ENCODE assay signal across 26 mouse cellular contexts in genomic region chr1:172540283-172540820, GRCm38 (mm10). TPM values are rescaled to one million over a fixed set of nuclear protein-coding genes. Genes with fewer than 3 reads are reported as not detected.
A peak's percentile ranks its signal among the peaks of the same experiment; 100 is the strongest.
DNase-seq lines count a peak whose midpoint lies in the region; ATAC-seq and TF ChIP-seq lines count a peak whose summit lies in the region.
"Had no signal": no experiment of that assay in that cellular context is flagged by ENCODE, and none has a peak within 500 bp of the region (broad histone marks: within the 10 kb centered on the region; RNA-seq: fewer than 3 reads in every experiment).

No protein-coding gene starts in this region.

- H3K9ac ChIP-seq in hindbrain, embryonic 13.5 days = no peak overlapping the region
- no peak overlapping the region for H3K9ac ChIP-seq in hindbrain, embryonic 11.5 days (ENCODE audit: low read depth, low read length)
- no peak overlapping the region for H3K9ac ChIP-seq in forebrain, embryonic 14.5 days (ENCODE audit: low read length)
- no peak overlapping the region for H3K9ac ChIP-seq in hindbrain, postnatal 0 days (replicated peaks; ENCODE audit: low read length)
- peak overlapping the region; percentile 54 for H3K9ac ChIP-seq in midbrain, embryonic 16.5 days (ENCODE audit: low read depth, low read length)
- H3K9ac ChIP-seq: embryonic facial prominence, embryonic 12.5 days; limb, embryonic 15.5 days; liver, embryonic 15.5 days had no signal

- no peak overlapping the region for H3K4me2 ChIP-seq in hindbrain, embryonic 13.5 days
- no peak overlapping the region for H3K4me2 ChIP-seq in hindbrain, embryonic 11.5 days (replicated peaks; ENCODE audit: low read depth, low read length)
- no peak overlapping the region for H3K4me2 ChIP-seq in forebrain, embryonic 14.5 days (ENCODE audit: low read length)
- H3K4me2 ChIP-seq in hindbrain, postnatal 0 days (ENCODE audit: low read depth, low read length) = no peak overlapping the region
- peak overlapping the region; percentile 4; the same call in 1 of the 2 replicates for H3K4me2 ChIP-seq in midbrain, embryonic 16.5 days (ENCODE audit: low read length)
- H3K4me2 ChIP-seq: embryonic facial prominence, embryonic 12.5 days; limb, embryonic 15.5 days; liver, embryonic 15.5 days had no signal

- H3K4me3 ChIP-seq in hindbrain, embryonic 13.5 days = no peak overlapping the region
- no peak overlapping the region for H3K4me3 ChIP-seq in hindbrain, embryonic 11.5 days (ENCODE audit: low read depth, low read length)
- no peak overlapping the region for H3K4me3 ChIP-seq in forebrain, embryonic 14.5 days (ENCODE audit: low read depth, low read length)
- no peak overlapping the region for H3K4me3 ChIP-seq in hindbrain, postnatal 0 days (ENCODE audit: low read length)
- no peak overlapping the region for H3K4me3 ChIP-seq in midbrain, embryonic 16.5 days (ENCODE audit: low read depth, low read length)
- H3K4me3 ChIP-seq: embryonic facial prominence, embryonic 12.5 days; limb, embryonic 15.5 days; liver, embryonic 15.5 days; myocyte had no signal

- ATAC-seq in hindbrain, embryonic 13.5 days (ENCODE audit: low FRiP score) = no peak
- no peak for ATAC-seq in hindbrain, embryonic 11.5 days (ENCODE audit: low FRiP score)
- peak; percentile 30; the same call in 1 of the 2 replicates for ATAC-seq in forebrain, embryonic 14.5 days
- ATAC-seq in hindbrain, postnatal 0 days = peak; percentile 45; the same call in 1 of the 2 replicates
- ATAC-seq in midbrain, embryonic 16.5 days = peak; percentile 59
- no peak for ATAC-seq in monocyte, adult 5-6 weeks (replicated peaks; ENCODE audit: insufficient number of reproducible peaks, low FRiP score, low TSS enrichment, poor library complexity, severe bottlenecking)
- ATAC-seq: intestine, postnatal 0 days had no signal

- peak overlapping the region; percentile 36; the same call in 1 of the 2 replicates for H3K27ac ChIP-seq in hindbrain, embryonic 13.5 days
- H3K27ac ChIP-seq in hindbrain, embryonic 11.5 days (ENCODE audit: low read depth, low read length) = no peak overlapping the region
- peak overlapping the region; percentile 53; the same call in 1 of the 2 replicates for H3K27ac ChIP-seq in forebrain, embryonic 14.5 days (ENCODE audit: low read depth, low read length)
- peak overlapping the region; percentile 65 for H3K27ac ChIP-seq in hindbrain, postnatal 0 days
- H3K27ac ChIP-seq in midbrain, embryonic 16.5 days (ENCODE audit: low read length) = peak overlapping the region; percentile 73
- H3K27ac ChIP-seq: embryonic facial prominence, embryonic 12.5 days; kidney, postnatal 0 days; limb, embryonic 15.5 days; liver, embryonic 15.5 days had no signal

- H3K9me3 ChIP-seq in hindbrain, embryonic 13.5 days = no peaks in the 10 kb centered on the region
- no peaks in the 10 kb centered on the region for H3K9me3 ChIP-seq in hindbrain, embryonic 11.5 days (ENCODE audit: control insufficient read depth, low read length)
- no peaks in the 10 kb centered on the region for H3K9me3 ChIP-seq in forebrain, embryonic 14.5 days (replicated peaks; ENCODE audit: control insufficient read depth, low read length)
- H3K9me3 ChIP-seq in hindbrain, postnatal 0 days (ENCODE audit: low read length) = no peaks in the 10 kb centered on the region
- no peaks in the 10 kb centered on the region for H3K9me3 ChIP-seq in midbrain, embryonic 16.5 days (replicated peaks; ENCODE audit: control insufficient read depth, low read length, poor library complexity, severe bottlenecking)
- H3K9me3 ChIP-seq: embryonic facial prominence, embryonic 12.5 days; limb, embryonic 15.5 days; liver, embryonic 15.5 days had no signal

- H3K36me3 ChIP-seq in hindbrain, embryonic 13.5 days = no peaks in the 10 kb centered on the region
- no peaks in the 10 kb centered on the region for H3K36me3 ChIP-seq in hindbrain, embryonic 11.5 days (ENCODE audit: control insufficient read depth, insufficient read depth, low read length)
- H3K36me3 ChIP-seq in forebrain, embryonic 14.5 days (ENCODE audit: control insufficient read depth, insufficient read depth, low read length) = no peaks in the 10 kb centered on the region
- no peaks in the 10 kb centered on the region for H3K36me3 ChIP-seq in hindbrain, postnatal 0 days (ENCODE audit: insufficient read depth, low read length)
- no peaks in the 10 kb centered on the region for H3K36me3 ChIP-seq in midbrain, embryonic 16.5 days (ENCODE audit: control insufficient read depth, insufficient read depth, low read length)
- H3K36me3 ChIP-seq: embryonic facial prominence, embryonic 12.5 days; limb, embryonic 15.5 days; liver, embryonic 15.5 days had no signal

- WGBS in hindbrain, embryonic 13.5 days = 56% methylated on average over 11 of the region's 11 CpGs
- 57% methylated on average over 11 of the region's 11 CpGs for WGBS in hindbrain, embryonic 11.5 days
- 38% methylated on average over 11 of the region's 11 CpGs for WGBS in forebrain, embryonic 14.5 days
- WGBS in hindbrain, postnatal 0 days = 43% methylated on average over 11 of the region's 11 CpGs
- 26% methylated on average over 11 of the region's 11 CpGs for WGBS in midbrain, embryonic 16.5 days

- 0 out of 2 replicates have a peak, but pooled peaks cover 4% of the 10 kb centered on the region for H3K27me3 ChIP-seq in hindbrain, embryonic 13.5 days
- no peaks in the 10 kb centered on the region for H3K27me3 ChIP-seq in hindbrain, embryonic 11.5 days (ENCODE audit: control insufficient read depth, insufficient read depth, low read length)
- H3K27me3 ChIP-seq in forebrain, embryonic 14.5 days (replicated peaks; ENCODE audit: control insufficient read depth, insufficient read depth, low read length) = no peaks in the 10 kb centered on the region
- no peaks in the 10 kb centered on the region for H3K27me3 ChIP-seq in hindbrain, postnatal 0 days (ENCODE audit: insufficient read depth, low read length)
- no peaks in the 10 kb centered on the region for H3K27me3 ChIP-seq in midbrain, embryonic 16.5 days (ENCODE audit: control insufficient read depth, insufficient read depth, low read depth, low read length)
- H3K27me3 ChIP-seq: liver, embryonic 15.5 days had no signal

- intact Hi-C loops in left cerebral cortex, postnatal 25 days (cut with DNase I) = no loop called here

- no peak for DNase-seq in hindbrain, embryonic 11.5 days (ENCODE audit: low spot score)
- no peak for DNase-seq in forebrain, embryonic 14.5 days (ENCODE audit: low spot score)
- DNase-seq in hindbrain, postnatal 0 days (ENCODE audit: low spot score) = no peak
- no peak for DNase-seq in left cerebral cortex, postnatal 25 days (ENCODE audit: low spot score in 2 of 2)
- no peak for DNase-seq in right cerebral cortex, postnatal 14 days
- DNase-seq: adrenal gland, postnatal 14 days; cerebellum, adult 18-20 months; retina, postnatal 1 day; thymus, postnatal 25 days had no signal

- H3K4me1 ChIP-seq in hindbrain, embryonic 13.5 days (replicated peaks) = peaks cover 15% of the 10 kb centered on the region
- H3K4me1 ChIP-seq in hindbrain, embryonic 11.5 days (replicated peaks; ENCODE audit: control insufficient read depth, insufficient read depth, low read length) = no peaks in the 10 kb centered on the region
- H3K4me1 ChIP-seq in forebrain, embryonic 14.5 days (ENCODE audit: control insufficient read depth, insufficient read depth, low read length) = peaks cover 8% of the 10 kb centered on the region
- H3K4me1 ChIP-seq in hindbrain, postnatal 0 days (ENCODE audit: insufficient read depth, low read length) = no peaks in the 10 kb centered on the region; the same call in 1 of the 2 replicates
- H3K4me1 ChIP-seq in midbrain, embryonic 16.5 days (ENCODE audit: control insufficient read depth, insufficient read depth, low read length) = peaks cover 9% of the 10 kb centered on the region
- H3K4me1 ChIP-seq: liver, embryonic 15.5 days had no signal

- no peak for TF ChIP-seq CTCF in hindbrain, postnatal 0 days (IDR thresholded peaks at IDR 0.05; ENCODE audit: low read depth)

RNA-seq across cellular contexts. Expression of gene Vsig8, which starts 15.4 kb away (rescaled TPM):
- polyA plus RNA-seq in hindbrain, embryonic 13.5 days (2015; fragmentation: Nextera tagmentation; extraction: Ambion mirVana) = 0.17 and 0.18 TPM in 2 replicates
- not detected in 2 replicates for polyA plus RNA-seq in hindbrain, embryonic 11.5 days (2014; fragmentation: Nextera tagmentation; extraction: Ambion mirVana)
- 0.11 and 0.28 TPM in 2 replicates for polyA plus RNA-seq in forebrain, embryonic 14.5 days (2014; fragmentation: Nextera tagmentation; extraction: Ambion mirVana)
- total RNA-seq in hindbrain, postnatal 0 days (2014; rRNA removed) = 1.9 and 2.9 TPM in 2 replicates
- 1.9 and 2.0 TPM in 2 replicates for polyA plus RNA-seq in hindbrain, postnatal 0 days (2015; fragmentation: Nextera tagmentation; extraction: Ambion mirVana)
- polyA plus RNA-seq in midbrain, embryonic 16.5 days (2015; fragmentation: Nextera tagmentation; extraction: Ambion mirVana) = 0.72 and 1.3 TPM in 2 replicates
- under 1 TPM; 0.32 to 0.37 TPM for total RNA-seq in left cerebral cortex, postnatal 25 days (2021)
- not detected in 3 replicates for total RNA-seq in monocyte, adult 5-6 weeks (2017)
- total RNA-seq: adrenal gland, postnatal 14 days; common myeloid progenitor, adult 5-6 weeks; gastrocnemius, postnatal 4 days; hematopoietic stem cell, adult 5-6 weeks; megakaryocyte, adult 5-6 weeks; MEL had no signal
- polyA plus RNA-seq: embryonic facial prominence, embryonic 12.5 days; liver, embryonic 15.5 days; myocyte had no signal

RNA-seq across cellular contexts. Expression of gene Cfap45, which starts 19.8 kb away (rescaled TPM):
- 3.7 and 5.2 TPM in 2 replicates for polyA plus RNA-seq in hindbrain, embryonic 13.5 days (2015; fragmentation: Nextera tagmentation; extraction: Ambion mirVana)
- polyA plus RNA-seq in hindbrain, embryonic 11.5 days (2014; fragmentation: Nextera tagmentation; extraction: Ambion mirVana) = 3.7 and 4.8 TPM in 2 replicates
- 2.4 and 3.3 TPM in 2 replicates for polyA plus RNA-seq in forebrain, embryonic 14.5 days (2014; fragmentation: Nextera tagmentation; extraction: Ambion mirVana)
- total RNA-seq in hindbrain, postnatal 0 days (2014; rRNA removed) = 1.0 and 1.2 TPM in 2 replicates
- 3.7 and 4.5 TPM in 2 replicates for polyA plus RNA-seq in hindbrain, postnatal 0 days (2015; fragmentation: Nextera tagmentation; extraction: Ambion mirVana)
- polyA plus RNA-seq in midbrain, embryonic 16.5 days (2015; fragmentation: Nextera tagmentation; extraction: Ambion mirVana) = 4.0 and 4.7 TPM in 2 replicates
- 1 to 10 TPM; 3.7 to 4.5 TPM for total RNA-seq in left cerebral cortex, postnatal 25 days (2021)
- total RNA-seq in monocyte, adult 5-6 weeks (2017) = 7.5 TPM in 1 of 3 replicates, not detected in the others
- total RNA-seq: CH12.LX, MEL had no signal
- polyA plus RNA-seq: myocyte had no signal

RNA-seq across cellular contexts. Expression of gene Tagln2, which starts 40.5 kb away (rescaled TPM):
- polyA plus RNA-seq in hindbrain, embryonic 13.5 days (2015; fragmentation: Nextera tagmentation; extraction: Ambion mirVana) = 67.8 and 72.3 TPM in 2 replicates
- polyA plus RNA-seq in hindbrain, embryonic 11.5 days (2014; fragmentation: Nextera tagmentation; extraction: Ambion mirVana) = 41.1 and 43.4 TPM in 2 replicates
- 40.4 and 53.3 TPM in 2 replicates for polyA plus RNA-seq in forebrain, embryonic 14.5 days (2014; fragmentation: Nextera tagmentation; extraction: Ambion mirVana)
- 45.1 and 70.2 TPM in 2 replicates for total RNA-seq in hindbrain, postnatal 0 days (2014; rRNA removed)
- polyA plus RNA-seq in hindbrain, postnatal 0 days (2015; fragmentation: Nextera tagmentation; extraction: Ambion mirVana) = 59.2 and 61.6 TPM in 2 replicates
- polyA plus RNA-seq in midbrain, embryonic 16.5 days (2015; fragmentation: Nextera tagmentation; extraction: Ambion mirVana) = 47.3 and 53.0 TPM in 2 replicates
- 10 to 100 TPM in 1 of 2 experiments, 1 to 10 TPM in 1; 10.0 to 10.8 TPM for total RNA-seq in left cerebral cortex, postnatal 25 days (2021)
- 185 to 298 TPM (median 202 TPM) in 3 replicates for total RNA-seq in monocyte, adult 5-6 weeks (2017)

RNA-seq across cellular contexts. Expression of gene Slamf8, which starts 50.0 kb away (rescaled TPM):
- polyA plus RNA-seq in hindbrain, embryonic 13.5 days (2015; fragmentation: Nextera tagmentation; extraction: Ambion mirVana) = not detected in 2 replicates
- not detected in 2 replicates for polyA plus RNA-seq in hindbrain, embryonic 11.5 days (2014; fragmentation: Nextera tagmentation; extraction: Ambion mirVana)
- polyA plus RNA-seq in forebrain, embryonic 14.5 days (2014; fragmentation: Nextera tagmentation; extraction: Ambion mirVana) = not detected in 2 replicates
- 0.11 TPM in 1 of 2 replicates, not detected in the other for total RNA-seq in hindbrain, postnatal 0 days (2014; rRNA removed)
- polyA plus RNA-seq in hindbrain, postnatal 0 days (2015; fragmentation: Nextera tagmentation; extraction: Ambion mirVana) = 0.14 TPM in 1 of 2 replicates, not detected in the other
- not detected in 2 replicates for polyA plus RNA-seq in midbrain, embryonic 16.5 days (2015; fragmentation: Nextera tagmentation; extraction: Ambion mirVana)
- not detected for total RNA-seq in left cerebral cortex, postnatal 25 days (2021)
- 7.9 to 15.4 TPM (median 10.1 TPM) in 3 replicates for total RNA-seq in monocyte, adult 5-6 weeks (2017)
- total RNA-seq: adrenal gland, postnatal 14 days; common myeloid progenitor, adult 5-6 weeks; layer of hippocampus, postnatal 14 days; MEL had no signal
- polyA plus RNA-seq: embryonic facial prominence, embryonic 12.5 days; lung, embryonic 16.5 days; myocyte had no signal

RNA-seq across cellular contexts. Expression of gene Igsf9, which starts 58.8 kb away (rescaled TPM):
- 57.4 and 62.6 TPM in 2 replicates for polyA plus RNA-seq in hindbrain, embryonic 13.5 days (2015; fragmentation: Nextera tagmentation; extraction: Ambion mirVana)
- polyA plus RNA-seq in hindbrain, embryonic 11.5 days (2014; fragmentation: Nextera tagmentation; extraction: Ambion mirVana) = 38.3 and 47.8 TPM in 2 replicates
- 23.5 and 37.8 TPM in 2 replicates for polyA plus RNA-seq in forebrain, embryonic 14.5 days (2014; fragmentation: Nextera tagmentation; extraction: Ambion mirVana)
- total RNA-seq in hindbrain, postnatal 0 days (2014; rRNA removed) = 17.9 and 33.0 TPM in 2 replicates
- polyA plus RNA-seq in hindbrain, postnatal 0 days (2015; fragmentation: Nextera tagmentation; extraction: Ambion mirVana) = 10.5 and 13.5 TPM in 2 replicates
- 73.0 and 74.4 TPM in 2 replicates for polyA plus RNA-seq in midbrain, embryonic 16.5 days (2015; fragmentation: Nextera tagmentation; extraction: Ambion mirVana)
- total RNA-seq in left cerebral cortex, postnatal 25 days (2021) = 10 to 100 TPM in 1 of 2 experiments, 1 to 10 TPM in 1; 8.7 to 11.1 TPM
- 1.1 to 6.0 TPM (median 1.2 TPM) in 3 replicates for total RNA-seq in monocyte, adult 5-6 weeks (2017)

Comparison
In these comparisons a context has a peak if more than half of its experiments do, and no peak if none do; other contexts are left out.
1. ATAC-seq: peak in forebrain, embryonic 14.5 days (single experiment), hindbrain, postnatal 0 days (single experiment) and midbrain, embryonic 16.5 days (single experiment); none in hindbrain, embryonic 13.5 days (single experiment), hindbrain, embryonic 11.5 days (single experiment) and monocyte, adult 5-6 weeks (single experiment).